Mouse (Mus musculus) cerebellum, postnatal 14 days (tissue): ENCODE measurements around the gene Fth1.

Experiments
- DNase-seq, 2 experiments: peaks; one replicate each; pipeline ENCODE4 v3.0.0; 2021; ENCODE audit warnings: mixed read lengths in 2 of 2

Fth1 gene

GRCm38 (mm10) chr19:10022414-10023303, 42.3 kb downstream of the Fth1 start:
- peak; percentile 48 to 56 for DNase-seq

- no peak for DNase-seq
These were observed 42.9 kb downstream of the Fth1 start for GRCm38 (mm10) chr19:10023304-10023758.

- DNase-seq = peak; percentile 73 to 75
These were observed 44.9 kb downstream of the Fth1 start for GRCm38 (mm10) chr19:10025169-10025875.

- no peak for DNase-seq
These were observed 49.3 kb downstream of the Fth1 start for GRCm38 (mm10) chr19:10029746-10030145.

- peak; percentile 71 to 77 for DNase-seq
These were observed 53.0 kb downstream of the Fth1 start for GRCm38 (mm10) chr19:10033211-10033973.

- DNase-seq = no peak
These were observed 54.0 kb downstream of the Fth1 start for GRCm38 (mm10) chr19:10034356-10034755.
